Mouse (Mus musculus) layer of hippocampus, postnatal 10 days (tissue): ENCODE results near the gene Kctd13. TPM values are rescaled to one million over a fixed set of nuclear protein-coding genes. Genes with fewer than 3 reads are reported as not detected.
"Not testable (repeated sequence)": the region's sequence is repeated elsewhere in the genome, so short reads cannot be mapped to it uniquely, and the experiment has no call there.

Experiments used
- DNase-seq, 2 experiments: peaks; one replicate each; pipeline ENCODE4 v3.0.0; 2021; ENCODE audit warnings: low spot score in 2 of 2
- long read RNA-seq: library from polyadenylated mRNA; stranded (forward); transcript quantifications from one replicate; pipeline ENCODE4 v2.0.0, GENCODE M21; 2023
- total RNA-seq, 2 experiments: library from RNA; stranded (reverse); gene quantifications; 2 replicates each; pipeline ENCODE4 v1.2.3; 2021

Kctd13 gene
- total RNA-seq, result 100 to 1,000 TPM; 151 to 152 TPM
- long read RNA-seq, transcript Kctd13-201 (6 exons, 1,676 nt), result major isoform, 376 of 408 reads
- long read RNA-seq, transcript Kctd13-202 (2 exons, 378 nt), result minor isoform, 7 of 408 reads
- long read RNA-seq, partial matches to known transcripts, result 14 of 408 reads
- long read RNA-seq, other reads (novel, unspliced or antisense), result 11 of 408 reads

DNA sequence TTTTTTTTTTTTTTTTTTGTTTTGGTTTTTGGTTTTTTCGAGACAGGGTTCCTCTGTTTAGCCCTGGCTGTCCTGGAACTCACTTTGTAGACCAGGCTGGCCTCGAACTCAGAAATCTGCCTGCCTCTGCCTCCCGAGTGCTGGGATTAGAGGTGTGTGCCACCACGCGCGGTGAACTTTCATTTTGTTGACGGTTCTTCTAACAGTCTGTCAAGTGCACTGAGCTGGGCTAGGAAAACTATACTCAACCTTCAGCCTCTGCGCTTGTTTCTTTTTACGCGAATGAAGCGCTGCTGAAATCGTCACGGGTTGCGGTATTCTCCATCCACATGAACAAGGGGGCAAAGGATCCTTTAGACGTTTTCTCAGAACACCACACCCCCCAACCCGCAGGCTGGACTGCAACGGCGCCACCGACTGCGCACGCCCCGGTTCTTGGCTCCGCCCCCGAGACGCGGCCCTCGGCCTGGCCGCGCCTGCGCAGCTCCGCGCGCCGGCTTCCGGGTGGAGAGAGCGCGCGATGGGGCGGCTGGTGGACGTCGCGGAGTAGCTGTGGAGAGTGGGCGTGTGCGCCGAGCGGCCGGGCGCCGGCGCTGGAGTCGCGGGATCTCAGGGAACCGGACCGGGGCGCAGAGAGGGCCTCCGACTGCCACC is at the start of gene Kctd13:
Kctd13 (plus strand) TSS at position 496 of the 654 bp plus-strand sequence.
- DNase-seq, result peak; percentile 88 to 94

DNA sequence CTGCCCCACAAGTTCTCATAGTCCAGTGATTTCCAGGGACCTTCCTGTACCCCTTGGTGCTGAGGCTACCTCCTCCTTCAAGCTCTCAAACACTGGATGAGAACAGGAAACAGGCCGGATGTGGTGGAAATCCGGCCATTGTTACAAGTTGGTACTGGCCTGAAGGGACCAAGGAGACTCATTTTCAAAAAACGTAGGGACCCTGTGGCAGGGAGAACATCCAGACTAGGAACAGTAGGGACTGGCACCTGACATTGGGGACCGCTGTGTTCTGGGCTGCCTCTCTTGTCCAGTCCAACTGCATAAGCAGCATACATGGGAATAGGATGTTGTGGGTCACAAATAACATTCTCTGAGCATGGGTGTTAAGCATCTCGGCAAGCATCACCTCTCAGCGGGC is 47.6 kb upstream of the Kctd13 start:
- DNase-seq, result no peak

DNA sequence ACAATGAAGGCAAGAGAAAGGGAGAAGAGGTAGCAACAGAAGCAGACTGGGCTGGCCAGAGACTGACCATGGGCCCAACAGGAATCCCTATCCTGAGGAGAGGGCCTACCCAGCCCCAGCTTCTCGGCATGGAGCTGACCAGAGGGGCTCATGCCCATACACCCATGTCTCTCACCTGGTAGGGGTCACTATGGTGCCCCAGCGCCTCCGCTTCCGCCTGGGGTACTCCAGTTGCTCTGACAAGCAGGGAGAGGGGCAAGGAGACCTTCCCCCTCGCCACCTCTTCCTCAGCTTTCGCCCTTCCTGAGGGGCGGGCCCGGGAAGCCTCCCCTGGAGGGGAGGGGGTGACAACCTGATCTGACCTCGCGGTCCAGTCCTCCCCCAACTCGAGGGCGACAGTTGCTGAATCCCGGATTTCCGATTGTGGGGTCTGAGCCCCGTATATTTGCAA is 44.9 kb upstream of the Kctd13 start:
- DNase-seq, result peak in 1 of 2 experiments; percentile 42

DNA sequence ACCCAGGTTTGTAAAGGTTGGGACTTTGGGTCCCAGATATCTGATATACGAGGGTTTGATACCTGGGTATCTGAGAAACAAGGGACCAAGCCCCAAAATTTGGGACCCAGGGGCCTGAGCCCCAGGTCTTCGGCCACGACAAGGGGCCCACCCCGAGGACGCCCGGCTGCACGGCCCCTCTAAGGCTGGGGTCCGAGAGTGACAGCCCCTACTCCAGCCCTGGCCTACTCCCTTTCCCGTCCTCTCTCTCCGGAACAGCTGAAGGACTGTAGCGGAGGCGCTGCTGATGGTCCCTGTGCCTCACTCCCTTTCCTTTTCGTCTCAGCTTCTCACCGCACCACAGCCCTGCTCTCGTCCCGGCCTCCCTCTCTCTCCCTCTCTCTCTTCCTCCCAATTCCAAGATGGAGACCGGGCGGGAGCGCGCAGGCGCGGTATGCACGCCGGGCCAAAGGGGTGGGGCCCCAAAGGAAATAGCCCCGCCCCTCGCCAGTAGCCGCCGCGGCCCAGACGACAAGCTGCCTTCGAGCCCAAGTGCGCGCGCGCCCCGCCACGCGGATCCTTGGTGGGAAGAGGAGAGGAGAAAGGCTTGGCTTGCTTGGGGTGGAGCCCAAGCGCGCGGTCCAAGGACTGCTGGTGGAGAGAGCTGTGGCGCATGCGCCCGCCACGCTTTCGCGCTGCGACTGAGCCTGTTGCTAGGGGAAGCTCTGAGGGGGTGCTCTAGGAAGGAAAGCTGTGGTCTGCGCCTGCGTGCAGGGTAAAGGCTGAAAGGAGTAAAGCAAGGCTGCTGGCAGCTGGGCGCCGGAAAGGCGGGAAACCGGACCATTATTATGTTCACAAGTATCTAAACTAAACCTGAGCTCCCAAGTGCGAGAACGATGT is 44.2 kb upstream of the Kctd13 start, which contains the start of gene Taok2:
Taok2 (minus strand) TSS at position 418 of the 879 bp plus-strand sequence.
- peak; percentile 97 to 99 for DNase-seq

DNA sequence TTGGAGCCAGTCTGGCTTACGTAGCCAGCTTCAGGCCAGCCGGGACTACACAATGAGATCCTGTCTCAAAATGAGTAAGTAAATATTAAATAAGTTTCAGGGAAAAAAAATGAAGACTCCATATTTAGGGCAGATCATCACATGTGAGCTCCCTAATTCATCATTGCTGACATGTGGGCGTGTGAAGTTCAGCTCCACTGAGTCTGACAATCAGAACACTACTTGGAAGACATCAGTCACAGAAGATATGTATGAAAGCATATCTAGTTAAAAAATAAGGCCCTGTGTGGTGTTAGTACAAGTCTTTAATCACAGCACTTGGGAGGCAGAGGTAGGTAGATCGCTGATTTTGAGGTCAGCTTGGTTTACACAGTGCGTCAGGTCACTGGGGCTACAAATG is 41.4 kb upstream of the Kctd13 start:
- no peak for DNase-seq

DNA sequence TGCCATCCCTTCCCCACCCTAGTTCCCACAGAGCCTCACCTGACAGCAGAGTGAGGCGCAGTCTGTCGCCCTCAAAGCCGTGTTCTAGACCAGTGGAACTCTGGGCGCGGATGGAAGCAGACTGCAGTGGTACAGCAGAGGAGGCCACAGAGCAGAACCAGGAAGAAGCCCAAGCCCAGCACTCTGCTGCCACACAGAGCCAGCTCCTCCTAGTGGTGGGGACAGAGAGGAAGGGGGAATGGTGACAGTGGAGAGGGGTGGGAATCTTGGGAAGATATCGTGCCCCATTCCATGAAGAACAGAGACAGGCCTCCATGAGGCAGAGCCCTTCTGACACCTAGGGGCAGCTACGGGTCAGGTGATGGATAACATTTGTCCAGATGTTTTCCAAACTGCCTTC is 39.8 kb upstream of the Kctd13 start:
- no peak for DNase-seq

DNA sequence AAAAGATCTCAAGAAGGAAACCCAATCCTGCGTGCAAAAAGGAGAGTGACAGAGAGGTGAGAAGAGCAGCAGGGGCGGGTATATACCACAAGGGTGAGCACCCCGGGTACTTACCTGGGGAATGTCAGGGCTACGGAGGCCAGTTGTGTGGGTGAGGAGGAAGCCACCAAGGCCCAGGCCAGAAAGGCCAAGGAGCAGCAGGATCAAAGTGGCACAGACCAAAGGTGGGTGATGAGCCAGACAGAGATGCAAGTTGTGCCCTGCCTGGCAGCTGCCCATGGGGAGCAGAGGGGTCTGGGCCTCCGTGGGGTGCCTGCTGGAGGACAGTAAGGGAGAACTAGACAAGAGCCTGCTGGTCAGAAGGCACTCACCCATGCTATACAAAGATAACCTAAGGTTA is 31.8 kb upstream of the Kctd13 start:
- no peak for DNase-seq

DNA sequence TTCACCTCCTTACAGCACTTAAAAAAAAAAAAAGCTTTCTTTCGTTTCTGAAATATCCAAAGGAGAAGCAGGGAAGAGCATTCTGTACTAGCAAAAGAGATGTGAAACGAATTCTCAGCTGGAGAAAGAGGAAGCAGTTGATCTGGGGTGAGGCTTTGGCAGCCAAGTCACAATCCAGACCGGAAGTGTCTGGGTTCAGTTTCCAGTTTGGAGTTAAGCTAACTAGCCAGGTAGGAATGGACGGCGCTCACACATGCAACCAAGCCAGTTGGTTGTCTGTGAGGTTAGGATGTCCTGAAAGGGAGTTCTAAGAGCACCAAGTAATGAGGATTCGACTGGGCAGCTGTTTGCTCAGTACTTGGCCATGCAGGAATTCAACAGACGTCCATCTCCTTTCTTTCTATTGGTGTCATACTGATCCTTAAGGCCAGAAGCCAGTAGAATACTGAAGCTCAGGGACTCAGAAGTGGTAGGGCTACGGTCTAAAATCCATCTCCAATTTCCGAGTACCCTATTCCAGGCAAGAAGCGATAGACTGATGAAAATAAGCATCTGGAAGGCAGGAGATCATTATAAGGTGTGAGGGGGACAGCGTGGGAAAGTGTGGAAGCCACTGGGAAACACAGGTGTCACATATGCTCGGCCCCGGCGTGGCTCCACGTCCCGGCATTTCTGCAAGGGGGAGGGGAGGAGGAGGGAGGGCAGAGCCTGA is 31.1 kb upstream of the Kctd13 start:
- DNase-seq, result peak in 1 of 2 experiments; percentile 28

DNA sequence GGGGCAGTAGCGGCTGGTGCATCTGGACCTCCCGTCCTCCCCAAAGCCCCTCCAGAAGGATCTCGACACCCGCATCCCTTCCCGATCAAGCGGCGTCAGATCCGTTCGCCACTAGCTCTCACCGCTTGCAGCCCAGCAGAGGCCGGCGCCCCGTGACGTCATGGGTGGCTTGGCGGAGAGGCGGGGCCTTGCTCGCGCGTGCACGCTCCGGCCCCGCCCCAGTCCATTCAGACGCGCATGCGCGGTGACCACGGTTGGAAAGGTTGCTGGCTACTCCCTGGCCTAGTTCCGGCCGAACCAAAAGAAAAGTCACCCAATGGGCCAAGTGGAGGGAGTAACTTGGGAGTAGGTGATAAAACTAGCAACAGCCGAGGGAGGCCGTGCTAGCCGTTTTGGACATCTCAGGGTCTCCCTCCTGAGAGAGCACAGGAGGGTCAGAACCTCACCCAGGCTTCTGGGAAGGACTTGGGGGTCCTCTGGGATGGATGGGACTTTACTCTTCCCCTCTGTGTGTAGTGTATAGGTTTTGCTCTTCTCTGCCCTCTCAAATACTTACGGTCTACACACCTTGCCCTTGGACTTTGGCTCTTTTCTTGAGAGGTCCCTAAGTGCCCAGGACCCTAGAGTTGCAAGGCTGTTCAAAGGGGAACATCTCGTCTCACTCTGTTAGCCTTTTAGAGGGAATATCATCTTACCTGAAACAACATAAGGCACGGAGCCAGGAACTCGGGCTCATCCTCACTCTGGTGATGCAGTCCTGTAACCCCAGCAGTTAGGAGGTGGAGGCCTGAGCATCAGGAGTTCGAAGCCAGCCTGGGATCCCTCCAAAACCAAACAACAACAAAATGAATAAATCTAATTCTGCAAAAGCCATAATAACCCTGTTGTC is 30.3 kb upstream of the Kctd13 start:
- DNase-seq, result peak; percentile 98 to 99

DNA sequence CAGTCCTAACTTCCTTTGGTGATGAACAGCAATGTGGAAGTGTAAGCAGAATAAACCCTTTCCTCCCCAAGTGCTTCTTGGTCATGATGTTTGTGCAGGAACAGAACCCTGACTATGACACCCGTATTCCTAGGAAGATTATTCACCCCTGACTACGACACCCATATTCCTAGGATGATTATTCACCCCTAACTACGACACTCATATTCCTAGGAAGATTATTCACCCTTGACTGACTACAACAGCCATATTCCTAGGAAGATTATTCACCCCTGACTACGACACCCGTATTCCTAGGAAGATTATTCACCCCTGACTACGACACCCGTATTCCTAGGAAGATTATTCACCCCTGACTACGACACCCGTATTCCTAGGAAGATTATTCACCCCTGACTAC is 28.9 kb upstream of the Kctd13 start:
- DNase-seq, result not testable (repeated sequence)

DNA sequence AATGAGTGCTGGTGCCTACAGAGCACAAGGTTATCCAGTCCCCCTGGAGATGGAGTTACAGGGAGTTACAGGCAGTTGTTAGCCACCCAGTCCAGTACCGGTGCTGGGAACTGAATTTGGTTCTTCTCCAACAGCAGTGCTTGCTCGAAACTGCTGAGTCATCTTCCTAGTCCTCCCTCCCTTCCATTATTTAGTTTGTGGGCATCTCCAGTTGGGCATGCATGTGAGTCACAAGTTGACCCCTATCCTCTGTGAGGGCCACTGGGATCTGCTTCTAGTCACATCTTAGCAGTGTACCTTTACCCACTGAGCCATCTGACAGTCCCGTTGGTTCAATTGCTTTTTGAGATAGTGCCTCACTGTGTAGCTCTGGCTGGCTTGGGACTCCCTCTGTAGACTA is 23.1 kb upstream of the Kctd13 start:
- DNase-seq, result no peak

DNA sequence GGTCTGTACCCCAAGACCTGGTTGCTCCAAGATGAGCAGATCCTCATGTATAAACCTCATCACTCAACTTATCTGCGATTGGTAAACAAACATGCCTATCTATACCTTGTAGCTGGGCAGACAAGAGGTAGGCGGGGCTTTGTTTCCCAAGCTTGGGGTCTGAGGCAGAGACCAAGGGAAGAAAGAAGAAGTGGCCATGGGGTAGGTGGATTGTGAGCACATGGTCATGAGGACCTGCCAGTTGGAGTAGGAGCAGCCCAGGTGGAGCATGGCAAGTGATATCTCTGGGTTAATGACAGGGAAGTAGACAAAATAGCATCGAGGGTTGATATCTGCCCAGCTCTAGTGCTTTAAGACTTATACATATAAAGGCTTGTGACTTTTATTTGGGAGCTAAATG is 13.8 kb upstream of the Kctd13 start:
- no peak for DNase-seq

DNA sequence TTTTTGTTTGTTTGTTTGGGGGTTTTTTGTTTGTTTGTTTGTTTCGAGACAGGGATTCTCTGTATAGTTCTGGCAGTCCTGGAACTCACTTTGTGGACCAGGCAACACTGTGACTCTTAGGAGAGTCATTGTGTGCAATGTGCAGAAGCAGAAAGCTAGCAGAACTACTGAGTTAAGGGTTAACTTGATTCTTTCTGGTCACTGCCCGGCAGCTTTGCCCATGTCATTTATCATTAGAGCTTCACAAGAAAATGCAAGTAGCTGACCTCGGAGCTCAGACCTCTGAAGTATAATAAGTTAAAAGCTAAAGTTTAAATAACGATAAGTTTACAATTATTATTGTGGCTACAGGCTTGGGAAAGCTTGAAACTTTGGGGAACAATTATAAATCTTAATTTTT is 10.3 kb upstream of the Kctd13 start:
- not testable (repeated sequence) for DNase-seq

DNA sequence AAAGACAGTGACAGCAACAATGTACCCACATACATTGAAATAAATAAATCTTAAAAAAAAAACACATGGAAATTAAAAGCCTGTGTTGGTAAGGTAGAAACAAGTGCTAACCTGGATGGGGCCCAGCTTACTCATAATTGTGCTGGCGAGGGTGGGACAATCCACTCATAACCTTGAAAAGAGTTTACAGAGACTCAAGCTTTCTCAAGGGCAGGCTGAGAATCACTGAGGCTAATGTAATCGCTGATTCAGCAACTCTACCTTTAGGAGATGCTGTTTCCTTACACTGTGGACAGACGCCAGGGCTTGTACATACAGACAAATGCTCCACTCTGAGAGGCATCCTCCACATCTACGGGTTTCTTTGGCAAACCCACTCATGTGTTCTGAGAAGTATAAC is 8.7 kb upstream of the Kctd13 start:
- no peak for DNase-seq

DNA sequence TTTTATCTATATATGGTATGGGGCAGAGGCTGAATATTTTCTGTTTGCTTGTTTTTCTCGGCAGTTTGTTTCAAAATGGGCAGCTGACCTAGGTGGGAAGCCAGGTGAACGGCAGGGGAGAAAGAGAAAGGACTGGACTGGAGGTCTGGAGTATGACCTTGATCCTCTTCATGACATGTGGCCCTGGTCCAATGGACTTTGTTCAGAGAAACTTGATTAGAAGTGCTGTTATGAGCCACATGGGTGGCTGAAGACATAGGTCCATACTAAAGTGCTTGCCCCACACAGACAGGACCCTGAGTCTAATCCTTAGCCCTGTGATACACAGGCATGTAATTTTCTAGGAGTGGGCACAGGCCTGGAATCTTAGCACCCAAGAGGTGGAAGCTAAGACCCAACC is 7.1 kb upstream of the Kctd13 start:
- no peak for DNase-seq

DNA sequence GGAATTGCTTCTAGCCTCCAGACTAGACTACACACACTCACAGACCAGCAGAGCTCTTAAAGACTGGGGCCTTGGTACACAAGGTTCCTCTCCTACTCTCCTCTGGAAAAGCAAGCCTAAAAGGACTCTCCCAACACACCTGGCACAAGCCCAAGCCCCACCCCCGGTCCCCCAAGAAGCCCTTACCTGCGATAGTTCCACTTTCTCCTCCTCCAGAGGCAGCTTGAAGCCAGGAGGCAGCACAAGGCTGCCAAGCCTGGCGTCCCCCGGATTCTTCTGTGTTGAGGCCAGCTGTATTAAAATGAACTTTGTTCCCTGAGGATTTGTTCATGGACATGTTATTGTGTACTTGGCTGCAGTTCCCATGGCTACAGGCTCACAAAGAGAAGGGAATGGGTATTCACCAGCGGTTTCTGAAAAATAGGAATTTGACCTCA is 6.0 kb upstream of the Kctd13 start, which contains the start of gene Tmem219:
Tmem219 (minus strand) TSS at position 294 of the 437 bp plus-strand sequence.
- DNase-seq, result peak; percentile 26 to 33

DNA sequence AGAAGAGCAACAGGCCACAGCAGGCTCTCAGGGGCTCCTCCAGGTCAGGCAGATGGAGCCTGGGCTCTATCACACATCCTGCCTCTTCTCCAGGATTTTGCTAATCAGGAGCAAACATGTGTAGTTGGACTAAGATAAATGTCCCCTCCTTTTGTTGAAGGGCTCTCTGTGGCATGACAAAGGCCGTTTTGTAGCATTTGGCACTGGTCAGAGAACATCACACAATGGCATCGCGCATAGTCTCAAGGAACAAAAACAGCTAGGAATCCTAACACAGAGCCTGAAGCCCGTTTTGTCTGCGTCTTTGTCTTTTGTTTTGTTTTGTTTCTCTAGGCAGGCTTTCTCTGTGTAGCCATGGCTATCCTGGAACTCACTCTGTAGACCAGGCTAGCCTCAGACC is 4.7 kb upstream of the Kctd13 start:
- DNase-seq, result no peak

DNA sequence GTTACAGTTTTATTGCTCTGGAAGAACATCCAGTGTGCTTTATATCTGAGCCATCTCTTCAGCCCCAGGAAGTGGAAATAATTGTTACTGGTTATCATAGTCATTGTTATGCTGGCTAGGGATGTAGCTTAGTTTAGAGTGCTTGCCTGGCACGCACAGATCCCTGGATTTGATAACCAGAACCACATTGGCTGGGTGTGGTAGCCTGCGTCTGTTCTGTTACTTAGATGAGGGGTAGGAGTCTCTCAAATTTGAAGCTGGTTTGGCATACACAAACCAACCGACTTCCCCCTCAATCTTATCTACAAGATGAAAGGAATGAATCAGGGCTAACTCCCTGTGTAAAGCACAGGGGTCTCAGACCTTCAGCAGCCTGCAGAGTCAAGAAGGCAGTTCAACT is 2.4 kb upstream of the Kctd13 start:
- no peak for DNase-seq

DNA sequence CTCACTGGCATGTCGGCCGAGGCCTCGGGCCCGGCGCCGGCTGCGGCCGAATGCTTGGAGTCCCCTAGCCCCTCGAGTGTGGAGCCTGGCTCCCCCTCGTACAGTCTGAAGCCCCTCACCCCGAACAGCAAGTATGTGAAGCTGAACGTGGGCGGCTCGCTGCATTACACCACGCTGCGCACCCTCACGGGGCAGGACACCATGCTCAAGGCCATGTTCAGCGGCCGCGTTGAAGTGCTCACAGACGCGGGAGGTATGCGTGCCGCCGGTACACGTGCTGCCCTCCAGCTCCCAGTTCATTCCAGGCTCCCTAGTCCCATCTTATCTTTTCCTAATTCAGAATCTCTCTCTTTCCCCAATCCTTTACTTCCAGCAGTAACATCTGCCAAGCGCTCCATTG is 367 bp downstream of the Kctd13 start:
- DNase-seq, result no peak

DNA sequence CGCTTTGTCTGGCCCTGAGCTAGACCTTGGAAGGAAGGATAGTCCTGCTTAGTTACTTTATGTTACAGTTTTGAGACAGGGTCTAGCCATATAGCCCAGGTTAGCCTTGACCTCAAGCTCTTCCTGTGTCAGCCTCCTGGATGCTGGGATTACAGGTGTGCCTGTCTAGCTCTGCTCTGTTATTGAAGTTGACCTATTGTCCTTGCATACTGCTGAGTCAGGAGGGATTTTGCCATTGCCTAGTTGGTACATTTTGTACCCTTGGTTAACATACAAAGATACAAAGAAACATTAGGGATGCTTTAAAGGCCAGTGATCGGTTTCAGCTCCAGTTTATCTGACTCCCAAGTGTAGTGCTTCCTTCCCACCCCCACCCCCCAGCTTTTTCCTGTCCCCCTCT is 4.0 kb downstream of the Kctd13 start:
- no peak for DNase-seq
